Mouse (Mus musculus): ENCODE results near the gene Gpat2. TPM values are rescaled to one million over a fixed set of nuclear protein-coding genes. Genes with fewer than 3 reads are reported as not detected.

Gene Gpat2
- 0.16 TPM for polyA plus RNA-seq (2015; fragmentation: Illumina TruSeq; extraction: RNeasy Lipid Tissue Mini Kit (QIAGEN cat#74804); ENCODE audit: low read depth, low replicate concordance)

DNA sequence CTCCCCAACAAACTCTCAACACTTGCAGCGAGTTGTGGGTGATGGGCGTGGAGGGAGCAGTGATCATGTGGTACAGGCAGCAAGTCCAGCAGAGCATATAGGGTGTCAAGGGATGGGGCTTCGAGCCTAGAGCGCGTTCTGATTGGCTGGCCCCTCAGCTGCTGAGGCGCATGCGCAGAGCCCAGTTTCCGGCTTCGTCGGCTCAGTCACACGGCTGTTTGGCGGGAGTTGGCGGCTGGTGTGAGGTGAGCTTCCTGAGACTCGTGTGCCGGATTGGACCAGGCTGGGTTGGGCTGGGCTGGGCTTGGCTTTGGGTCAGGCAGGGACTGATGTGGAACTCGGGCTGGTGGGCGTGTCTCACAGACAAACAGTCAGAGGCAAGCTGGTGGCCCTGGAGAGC, at the start of gene Gpat2:
TSS of gene Gpat2 (plus strand) at position 223 of the 400 bp plus-strand sequence.

DNA sequence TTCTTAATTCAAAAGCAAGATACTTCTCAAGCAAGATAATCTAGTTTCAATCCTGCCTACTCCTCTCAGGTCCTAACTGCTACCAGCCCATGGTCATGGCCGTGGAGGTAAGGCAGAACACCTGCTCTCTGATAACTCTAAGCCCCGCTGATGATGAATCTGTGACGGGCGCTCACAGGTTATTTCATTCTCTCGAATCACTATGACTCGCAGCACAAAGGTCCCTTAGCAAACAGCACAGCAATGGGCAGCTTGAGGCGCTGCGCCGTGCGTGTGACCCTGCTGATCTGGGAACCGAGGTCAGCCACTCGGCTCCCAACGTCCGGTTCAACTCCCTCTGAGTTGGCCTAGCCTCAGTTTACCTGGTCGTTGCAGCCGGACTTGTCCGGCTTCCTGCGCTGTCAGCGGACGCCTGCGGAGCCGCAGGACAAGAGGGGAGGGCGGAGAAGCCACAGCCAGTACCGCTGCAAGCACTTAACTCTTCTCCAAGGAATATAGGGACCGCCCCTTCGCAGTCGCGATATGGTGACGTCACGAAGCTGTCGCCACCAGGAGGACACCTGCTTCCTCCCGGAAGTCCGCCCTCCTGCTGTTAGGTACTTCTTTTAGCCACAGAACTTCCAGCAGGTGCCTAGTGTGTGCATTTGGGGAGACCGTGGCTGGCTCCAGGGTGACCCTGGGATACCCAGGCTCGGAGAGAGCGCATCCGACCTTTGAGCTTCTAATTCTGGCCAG, 19.2 kb downstream of the Gpat2 start, which contains the start of gene Fahd2a:
TSS of gene Fahd2a (minus strand) at position 511 of the 735 bp plus-strand sequence.

Other genes with a start within 250 kb of the Gpat2 start
- 0.74 TPM for gene 1810024B03Rik, start 216.9 kb upstream of the Gpat2 start, polyA plus RNA-seq (2015; fragmentation: Illumina TruSeq; extraction: RNeasy Lipid Tissue Mini Kit (QIAGEN cat#74804); ENCODE audit: low read depth, low replicate concordance)
- 42.6 TPM for gene Snrnp200, start 216.8 kb upstream of the Gpat2 start, polyA plus RNA-seq (2015; fragmentation: Illumina TruSeq; extraction: RNeasy Lipid Tissue Mini Kit (QIAGEN cat#74804); ENCODE audit: low read depth, low replicate concordance)
- gene Ciao1, start 177.4 kb upstream of the Gpat2 start, polyA plus RNA-seq (2015; fragmentation: Illumina TruSeq; extraction: RNeasy Lipid Tissue Mini Kit (QIAGEN cat#74804); ENCODE audit: low read depth, low replicate concordance) = 92.5 TPM
- gene Tmem127, start 177.3 kb upstream of the Gpat2 start, polyA plus RNA-seq (2015; fragmentation: Illumina TruSeq; extraction: RNeasy Lipid Tissue Mini Kit (QIAGEN cat#74804); ENCODE audit: low read depth, low replicate concordance) = 66.1 TPM
- gene Stard7, start 155.0 kb upstream of the Gpat2 start, polyA plus RNA-seq (2015; fragmentation: Illumina TruSeq; extraction: RNeasy Lipid Tissue Mini Kit (QIAGEN cat#74804); ENCODE audit: low read depth, low replicate concordance) = 88.5 TPM
- 1.4 TPM for gene Dusp2, start 89.0 kb upstream of the Gpat2 start, polyA plus RNA-seq (2015; fragmentation: Illumina TruSeq; extraction: RNeasy Lipid Tissue Mini Kit (QIAGEN cat#74804); ENCODE audit: low read depth, low replicate concordance)
- gene Astl, start 86.6 kb upstream of the Gpat2 start, polyA plus RNA-seq (2015; fragmentation: Illumina TruSeq; extraction: RNeasy Lipid Tissue Mini Kit (QIAGEN cat#74804); ENCODE audit: low read depth, low replicate concordance) = not detected
- gene Adra2b, start 62.0 kb upstream of the Gpat2 start, polyA plus RNA-seq (2015; fragmentation: Illumina TruSeq; extraction: RNeasy Lipid Tissue Mini Kit (QIAGEN cat#74804); ENCODE audit: low read depth, low replicate concordance) = 0.67 TPM
- 31.6 TPM for gene Fahd2a, start 19.4 kb downstream of the Gpat2 start, polyA plus RNA-seq (2015; fragmentation: Illumina TruSeq; extraction: RNeasy Lipid Tissue Mini Kit (QIAGEN cat#74804); ENCODE audit: low read depth, low replicate concordance)
- 91.6 TPM for gene Kcnip3, start 96.9 kb downstream of the Gpat2 start, polyA plus RNA-seq (2015; fragmentation: Illumina TruSeq; extraction: RNeasy Lipid Tissue Mini Kit (QIAGEN cat#74804); ENCODE audit: low read depth, low replicate concordance)
- 0.24 TPM for gene Prom2, start 116.3 kb downstream of the Gpat2 start, polyA plus RNA-seq (2015; fragmentation: Illumina TruSeq; extraction: RNeasy Lipid Tissue Mini Kit (QIAGEN cat#74804); ENCODE audit: low read depth, low replicate concordance)
- gene Zfp661, start 161.9 kb downstream of the Gpat2 start, polyA plus RNA-seq (2015; fragmentation: Illumina TruSeq; extraction: RNeasy Lipid Tissue Mini Kit (QIAGEN cat#74804); ENCODE audit: low read depth, low replicate concordance) = 9.0 TPM
- 94.9 TPM for gene Mrps5, start 162.0 kb downstream of the Gpat2 start, polyA plus RNA-seq (2015; fragmentation: Illumina TruSeq; extraction: RNeasy Lipid Tissue Mini Kit (QIAGEN cat#74804); ENCODE audit: low read depth, low replicate concordance)
- 367 TPM for gene Mal, start 231.5 kb downstream of the Gpat2 start, polyA plus RNA-seq (2015; fragmentation: Illumina TruSeq; extraction: RNeasy Lipid Tissue Mini Kit (QIAGEN cat#74804); ENCODE audit: low read depth, low replicate concordance)